16 mouse cellular contexts compared by ENCODE assay signal in the genomic region with DNA sequence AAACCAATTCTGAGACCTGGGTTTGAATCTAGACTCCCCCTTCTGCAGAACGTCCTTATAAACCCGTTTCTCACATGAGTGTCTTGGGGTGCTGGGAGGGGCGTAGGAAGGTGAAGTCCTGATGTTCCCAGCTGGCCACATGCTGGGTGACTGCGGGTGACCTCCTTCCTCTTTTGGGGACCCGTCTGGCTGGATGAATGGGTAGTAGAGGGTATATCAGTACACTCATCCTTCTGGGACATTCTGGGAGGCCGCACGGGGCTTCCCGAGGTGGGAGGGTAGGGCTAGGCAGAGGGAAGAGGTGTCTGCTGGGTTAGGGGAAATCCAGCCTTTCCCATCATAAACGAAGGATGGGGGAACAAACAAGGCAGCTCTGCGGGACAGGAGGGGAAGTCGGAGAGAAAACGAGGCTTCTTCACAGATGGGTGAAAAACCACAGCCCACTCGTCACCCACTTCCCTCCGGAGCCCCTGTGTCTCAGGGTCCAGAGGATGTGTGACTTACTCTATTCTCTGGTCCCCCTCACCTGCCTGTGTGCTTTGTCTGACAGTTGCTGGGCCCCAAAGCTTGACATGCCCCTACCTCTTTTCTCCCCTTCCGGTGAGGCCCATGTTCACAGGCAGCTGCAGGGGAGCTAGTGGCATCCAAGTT. TPM values are rescaled to one million over a fixed set of nuclear protein-coding genes. Genes with fewer than 3 reads are reported as not detected.
DNase-seq lines count a peak whose midpoint lies in the region; ATAC-seq and TF ChIP-seq lines count a peak whose summit lies in the region.
"Had no signal": no experiment of that assay in that cellular context is flagged by ENCODE, and none has a peak within 500 bp of the region (broad histone marks: within the 10 kb centered on the region; RNA-seq: fewer than 3 reads in every experiment).

No protein-coding gene starts in this region.

- no peaks in the 10 kb centered on the region for H3K4me1 ChIP-seq in midbrain, embryonic 11.5 days (ENCODE audit: control insufficient read depth, insufficient read depth, low read length)
- no peaks in the 10 kb centered on the region; the same call in 1 of the 2 replicates for H3K4me1 ChIP-seq in midbrain, embryonic 16.5 days (ENCODE audit: control insufficient read depth, insufficient read depth, low read length)
- H3K4me1 ChIP-seq in bone marrow, adult 2 months (ENCODE audit: control insufficient read depth, insufficient read depth, low read length), result peaks cover 1% of the 10 kb centered on the region
- no peaks in the 10 kb centered on the region for H3K4me1 ChIP-seq in midbrain, embryonic 14.5 days (ENCODE audit: control insufficient read depth, insufficient read depth, low read length)

- no peak for TF ChIP-seq POLR2A in bone marrow, adult 2 months (IDR thresholded peaks at IDR 0.05; ENCODE audit: borderline replicate concordance, control insufficient read depth, low read depth, low read length)

- no peak overlapping the region for H3K4me3 ChIP-seq in midbrain, embryonic 11.5 days (ENCODE audit: low read depth, low read length)
- no peak overlapping the region for H3K4me3 ChIP-seq in midbrain, embryonic 16.5 days (ENCODE audit: low read depth, low read length)
- H3K4me3 ChIP-seq in bone marrow, adult 2 months (replicated peaks; ENCODE audit: control insufficient read depth, low read depth, low read length), result no peak overlapping the region
- H3K4me3 ChIP-seq in midbrain, embryonic 14.5 days (replicated peaks; ENCODE audit: low read depth, low read length), result no peak overlapping the region
- H3K4me3 ChIP-seq: erythroblast, embryonic 14.5 days; hindbrain, embryonic 10.5 days had no signal

- no peak overlapping the region for H3K4me2 ChIP-seq in midbrain, embryonic 11.5 days
- H3K4me2 ChIP-seq in midbrain, embryonic 16.5 days (ENCODE audit: low read length), result no peak overlapping the region
- H3K4me2 ChIP-seq in midbrain, embryonic 14.5 days (ENCODE audit: low read length), result no peak overlapping the region
- H3K4me2 ChIP-seq: liver, embryonic 11.5 days had no signal

- no peaks in the 10 kb centered on the region for H3K36me3 ChIP-seq in midbrain, embryonic 11.5 days (ENCODE audit: control insufficient read depth, insufficient read depth, low read length)
- H3K36me3 ChIP-seq in midbrain, embryonic 16.5 days (ENCODE audit: control insufficient read depth, insufficient read depth, low read length), result no peaks in the 10 kb centered on the region
- H3K36me3 ChIP-seq in midbrain, embryonic 14.5 days (ENCODE audit: control insufficient read depth, insufficient read depth, low read length), result no peaks in the 10 kb centered on the region
- H3K36me3 ChIP-seq: hindbrain, embryonic 10.5 days had no signal

- TF ChIP-seq CTCF in bone marrow, adult 2 months (IDR thresholded peaks at IDR 0.05; ENCODE audit: control insufficient read depth, insufficient read depth, low read length), result no peak

- no peak overlapping the region for H3K9ac ChIP-seq in midbrain, embryonic 11.5 days (ENCODE audit: low read length)
- H3K9ac ChIP-seq in midbrain, embryonic 16.5 days (ENCODE audit: low read depth, low read length), result no peak overlapping the region
- H3K9ac ChIP-seq in midbrain, embryonic 14.5 days (replicated peaks; ENCODE audit: low read length), result no peak overlapping the region

- 71% methylated on average over 15 of the region's 15 CpGs for WGBS in midbrain, embryonic 11.5 days
- 63% methylated on average over 14 of the region's 15 CpGs for WGBS in midbrain, embryonic 16.5 days
- 5% methylated on average over 15 of the region's 15 CpGs for WGBS in bone marrow, adult 2 months
- WGBS in midbrain, embryonic 14.5 days, result 66% methylated on average over 15 of the region's 15 CpGs

- no peak for ATAC-seq in midbrain, embryonic 11.5 days (ENCODE audit: low FRiP score)
- no peak for ATAC-seq in midbrain, embryonic 16.5 days
- peak; percentile 44; the same call in 1 of the 2 replicates for ATAC-seq in monocyte, adult 5-6 weeks (replicated peaks; ENCODE audit: insufficient number of reproducible peaks, low FRiP score, low TSS enrichment, poor library complexity, severe bottlenecking)
- no peak for ATAC-seq in midbrain, embryonic 14.5 days (ENCODE audit: low FRiP score, low TSS enrichment)

- H3K27ac ChIP-seq in midbrain, embryonic 11.5 days (ENCODE audit: low read depth, low read length), result no peak overlapping the region
- no peak overlapping the region for H3K27ac ChIP-seq in midbrain, embryonic 16.5 days (ENCODE audit: low read length)
- peak overlapping the region; percentile 42; the same call in 1 of the 2 replicates for H3K27ac ChIP-seq in bone marrow, adult 2 months (ENCODE audit: control insufficient read depth, insufficient read depth, low read depth, low read length, poor library complexity)
- H3K27ac ChIP-seq in midbrain, embryonic 14.5 days (replicated peaks; ENCODE audit: low read depth, low read length), result no peak overlapping the region
- H3K27ac ChIP-seq: hindbrain, embryonic 10.5 days had no signal

- H3K9me3 ChIP-seq in midbrain, embryonic 11.5 days (ENCODE audit: control insufficient read depth, low read length), result no peaks in the 10 kb centered on the region; the same call in 1 of the 2 replicates
- H3K9me3 ChIP-seq in midbrain, embryonic 16.5 days (replicated peaks; ENCODE audit: control insufficient read depth, low read length, poor library complexity, severe bottlenecking), result no peaks in the 10 kb centered on the region
- H3K9me3 ChIP-seq in midbrain, embryonic 14.5 days (ENCODE audit: control insufficient read depth, low read length), result no peaks in the 10 kb centered on the region

- DNase-seq in midbrain, embryonic 11.5 days (ENCODE audit: low spot score, missing footprints), result peak; percentile 65
- DNase-seq in thymus, postnatal 25 days, result peak; percentile 86
- no peak for DNase-seq in layer of hippocampus, postnatal 10 days (ENCODE audit: low spot score in 2 of 2)
- DNase-seq in ovary, postnatal 36 days (ENCODE audit: low spot score), result no peak
- no peak for DNase-seq in midbrain, embryonic 14.5 days
- DNase-seq: adrenal gland, postnatal 10 days; heart, adult 18-20 months; kidney, adult 2 months had no signal

- H3K27me3 ChIP-seq in midbrain, embryonic 11.5 days (ENCODE audit: control insufficient read depth, insufficient read depth, low read length), result peaks cover 9% of the 10 kb centered on the region; the same call in 1 of the 2 replicates
- H3K27me3 ChIP-seq in midbrain, embryonic 16.5 days (ENCODE audit: control insufficient read depth, insufficient read depth, low read depth, low read length), result peaks cover 11% of the 10 kb centered on the region; the same call in 1 of the 2 replicates
- H3K27me3 ChIP-seq in midbrain, embryonic 14.5 days (ENCODE audit: control insufficient read depth, insufficient read depth, low read length), result no peaks in the 10 kb centered on the region; the same call in none of the 2 replicates

RNA-seq across cellular contexts. Expression of gene Gm19345, which starts 7.2 kb away (rescaled TPM):
- polyA plus RNA-seq in midbrain, embryonic 11.5 days (2014; fragmentation: Nextera tagmentation; extraction: Ambion mirVana), result 0.22 TPM in 1 of 2 replicates, not detected in the other
- 21.3 and 23.9 TPM in 2 replicates for polyA plus RNA-seq in midbrain, embryonic 16.5 days (2015; fragmentation: Nextera tagmentation; extraction: Ambion mirVana)
- not detected in 2 replicates for polyA plus RNA-seq in bone marrow, adult 2 months (2011; ENCODE audit: insufficient read depth, insufficient read length, low replicate concordance, missing spikeins)
- total RNA-seq in monocyte, adult 5-6 weeks (2017), result not detected in 3 replicates
- total RNA-seq in layer of hippocampus, postnatal 10 days (2021), result 1 to 10 TPM; 5.1 to 5.4 TPM
- polyA plus RNA-seq in midbrain, embryonic 14.5 days (2014; fragmentation: Nextera tagmentation; extraction: Ambion mirVana), result 9.9 and 13.6 TPM in 2 replicates
- total RNA-seq: adrenal gland, postnatal 10 days; heart, adult 18-20 months had no signal
- polyA plus RNA-seq: erythroblast, embryonic 14.5 days; kidney, adult 2 months; liver, embryonic 11.5 days had no signal

RNA-seq across cellular contexts. Expression of gene Ceacam16, which starts 16.5 kb away (rescaled TPM):
- not detected in 2 replicates for polyA plus RNA-seq in midbrain, embryonic 11.5 days (2014; fragmentation: Nextera tagmentation; extraction: Ambion mirVana)
- polyA plus RNA-seq in midbrain, embryonic 16.5 days (2015; fragmentation: Nextera tagmentation; extraction: Ambion mirVana), result 1.6 and 1.8 TPM in 2 replicates
- 3.8 and 8.2 TPM in 2 replicates for polyA plus RNA-seq in bone marrow, adult 2 months (2011; ENCODE audit: insufficient read depth, insufficient read length, low replicate concordance, missing spikeins)
- 0.39 TPM in 1 of 3 replicates, not detected in the others for total RNA-seq in monocyte, adult 5-6 weeks (2017)
- not detected for total RNA-seq in layer of hippocampus, postnatal 10 days (2021)
- 0.90 TPM in 1 of 2 replicates, not detected in the other for polyA plus RNA-seq in midbrain, embryonic 14.5 days (2014; fragmentation: Nextera tagmentation; extraction: Ambion mirVana)
- total RNA-seq: heart, adult 18-20 months; left cerebral cortex, postnatal 14 days had no signal
- polyA plus RNA-seq: erythroblast, embryonic 14.5 days; frontal cortex, adult 2 months; hindbrain, embryonic 10.5 days; liver, embryonic 11.5 days had no signal

RNA-seq across cellular contexts. Expression of gene Bcl3, which starts 22.1 kb away (rescaled TPM):
- polyA plus RNA-seq in midbrain, embryonic 11.5 days (2014; fragmentation: Nextera tagmentation; extraction: Ambion mirVana), result 0.47 and 0.67 TPM in 2 replicates
- 0.65 and 1.0 TPM in 2 replicates for polyA plus RNA-seq in midbrain, embryonic 16.5 days (2015; fragmentation: Nextera tagmentation; extraction: Ambion mirVana)
- polyA plus RNA-seq in bone marrow, adult 2 months (2011; ENCODE audit: insufficient read depth, insufficient read length, low replicate concordance, missing spikeins), result 6.4 and 13.0 TPM in 2 replicates
- total RNA-seq in monocyte, adult 5-6 weeks (2017), result 13.7 to 16.6 TPM (median 13.9 TPM) in 3 replicates
- under 1 TPM; 0.85 to 0.87 TPM for total RNA-seq in layer of hippocampus, postnatal 10 days (2021)
- polyA plus RNA-seq in midbrain, embryonic 14.5 days (2014; fragmentation: Nextera tagmentation; extraction: Ambion mirVana), result 0.77 and 1.2 TPM in 2 replicates

RNA-seq across cellular contexts. Expression of gene Ceacam19, which starts 43.1 kb away (rescaled TPM):
- not detected in 2 replicates for polyA plus RNA-seq in midbrain, embryonic 11.5 days (2014; fragmentation: Nextera tagmentation; extraction: Ambion mirVana)
- not detected in 2 replicates for polyA plus RNA-seq in midbrain, embryonic 16.5 days (2015; fragmentation: Nextera tagmentation; extraction: Ambion mirVana)
- not detected in 2 replicates for polyA plus RNA-seq in bone marrow, adult 2 months (2011; ENCODE audit: insufficient read depth, insufficient read length, low replicate concordance, missing spikeins)
- total RNA-seq in monocyte, adult 5-6 weeks (2017), result 0.38 to 1.2 TPM (median 0.75 TPM) in 3 replicates
- total RNA-seq in layer of hippocampus, postnatal 10 days (2021), result not detected
- polyA plus RNA-seq in midbrain, embryonic 14.5 days (2014; fragmentation: Nextera tagmentation; extraction: Ambion mirVana), result not detected in 2 replicates
- total RNA-seq: adrenal gland, postnatal 10 days; heart, adult 18-20 months; left cerebral cortex, postnatal 14 days had no signal
- polyA plus RNA-seq: erythroblast, embryonic 14.5 days; frontal cortex, adult 2 months; hindbrain, embryonic 10.5 days; liver, embryonic 11.5 days had no signal

RNA-seq across cellular contexts. Expression of gene Cblc, which starts 48.0 kb away (rescaled TPM):
- polyA plus RNA-seq in midbrain, embryonic 11.5 days (2014; fragmentation: Nextera tagmentation; extraction: Ambion mirVana), result not detected in 2 replicates
- polyA plus RNA-seq in midbrain, embryonic 16.5 days (2015; fragmentation: Nextera tagmentation; extraction: Ambion mirVana), result 0.44 and 0.49 TPM in 2 replicates
- not detected in 2 replicates for polyA plus RNA-seq in bone marrow, adult 2 months (2011; ENCODE audit: insufficient read depth, insufficient read length, low replicate concordance, missing spikeins)
- total RNA-seq in monocyte, adult 5-6 weeks (2017), result not detected in 3 replicates
- total RNA-seq in layer of hippocampus, postnatal 10 days (2021), result not detected
- not detected in 2 replicates for polyA plus RNA-seq in midbrain, embryonic 14.5 days (2014; fragmentation: Nextera tagmentation; extraction: Ambion mirVana)
- total RNA-seq: left cerebral cortex, postnatal 14 days had no signal
- polyA plus RNA-seq: erythroblast, embryonic 14.5 days; frontal cortex, adult 2 months had no signal

Comparison
In these comparisons a context has a peak if more than half of its experiments do, and no peak if none do; other contexts are left out.
1. DNase-seq: peak in midbrain, embryonic 11.5 days (single experiment) and thymus, postnatal 25 days (single experiment); none in layer of hippocampus, postnatal 10 days (0 of 2), ovary, postnatal 36 days (single experiment) and midbrain, embryonic 14.5 days (single experiment).